ENCODE assay signal across 17 mouse cellular contexts in the genomic region with DNA sequence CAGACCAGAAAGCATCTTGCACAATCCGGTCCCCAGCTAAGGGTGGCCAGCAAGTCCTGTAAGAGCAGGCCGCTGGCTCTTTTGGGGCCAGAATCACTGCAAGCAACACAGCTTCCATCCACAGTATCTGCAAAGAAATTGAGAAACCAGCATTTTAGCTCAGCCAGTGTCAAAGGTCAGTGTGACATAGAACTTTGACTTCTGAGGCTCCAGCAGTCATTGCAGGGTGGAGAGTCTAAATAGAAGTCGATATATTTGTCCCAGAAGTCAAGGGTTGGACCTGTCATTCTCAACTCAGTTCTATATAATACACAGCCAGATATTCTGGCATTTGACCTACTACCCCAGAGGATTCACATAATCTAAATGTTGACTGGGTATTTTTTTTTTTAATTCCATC. TPM values are rescaled to one million over a fixed set of nuclear protein-coding genes. Genes with fewer than 3 reads are reported as not detected.
"Had no signal": no experiment of that assay in that cellular context is flagged by ENCODE, and none has a peak within 500 bp of the region (broad histone marks: within the 10 kb centered on the region; RNA-seq: fewer than 3 reads in every experiment).

No protein-coding gene starts in this region.

- H3K36me3 ChIP-seq: limb, embryonic 10.5 days; midbrain, embryonic 13.5 days had no signal

- H3K4me2 ChIP-seq: midbrain, embryonic 13.5 days had no signal

- H3K27ac ChIP-seq: limb, embryonic 10.5 days; midbrain, embryonic 13.5 days had no signal

- H3K4me3 ChIP-seq: limb, embryonic 10.5 days; midbrain, embryonic 13.5 days had no signal

- ATAC-seq: intestine, embryonic 16.5 days; lung, postnatal 0 days; midbrain, embryonic 13.5 days had no signal

- H3K4me1 ChIP-seq: limb, embryonic 10.5 days; midbrain, embryonic 13.5 days had no signal

- H3K9ac ChIP-seq: midbrain, embryonic 13.5 days had no signal

- DNase-seq: kidney, postnatal 14 days; lung, adult 2 months; lung, postnatal 36 days; right cerebral cortex, adult 18-20 months; right cerebral cortex, postnatal 25 days; thymus, adult 18-20 months; thymus, postnatal 14 days had no signal

- H3K27me3 ChIP-seq: midbrain, embryonic 13.5 days had no signal

- H3K9me3 ChIP-seq: limb, embryonic 10.5 days; midbrain, embryonic 13.5 days had no signal

RNA-seq across cellular contexts. Expression of gene Slco1b2, which starts 14.0 kb away (rescaled TPM):
- total RNA-seq: megakaryocyte progenitor cell, adult 5-6 weeks; midbrain, postnatal 0 days had no signal
- polyA plus RNA-seq: kidney, embryonic 14.5 days; large intestine, adult 2 months; limb, embryonic 10.5 days; midbrain, embryonic 13.5 days; midbrain, postnatal 0 days; neural tube, embryonic 14.5 days; stomach, embryonic 14.5 days had no signal
